Mouse (Mus musculus) cerebellum, adult 11-12 months (tissue): ENCODE measurements at regions not wholly inside any gene's neighbourhood (a gene's known extent, or its start where the extent isn't known, plus 50 kb on each side); places are given as distances from the start of the nearest gene placed in this dataset.

Experiments used
- DNase-seq: peaks from one replicate; pipeline ENCODE4 v3.0.0; 2022

GRCm38 (mm10) chr3:135971611-135972010, 146.5 kb downstream of the Slc39a8 start:
- DNase-seq, result no peak

GRCm38 (mm10) chr3:135972413-135972812, 147.3 kb downstream of the Slc39a8 start:
- DNase-seq, result no peak

- no peak for DNase-seq
These were observed 148.2 kb downstream of the Slc39a8 start for GRCm38 (mm10) chr3:135973243-135973642.

GRCm38 (mm10) chr3:135973842-135974241, 148.8 kb downstream of the Slc39a8 start:
- DNase-seq, result no peak

GRCm38 (mm10) chr3:135974769-135975168, 149.7 kb downstream of the Slc39a8 start:
- DNase-seq, result no peak

- no peak for DNase-seq
These were observed 162.1 kb downstream of the Slc39a8 start for GRCm38 (mm10) chr3:135987171-135987570.

- no peak for DNase-seq
These were observed 164.2 kb downstream of the Slc39a8 start for GRCm38 (mm10) chr3:135989281-135989680.

GRCm38 (mm10) chr3:135990338-135990737, 165.3 kb downstream of the Slc39a8 start:
- no peak for DNase-seq

GRCm38 (mm10) chr3:135990814-135991454, 165.9 kb downstream of the Slc39a8 start:
- peak; percentile 5 for DNase-seq

- no peak for DNase-seq
These were observed 175.6 kb downstream of the Slc39a8 start for GRCm38 (mm10) chr3:136000592-136001160.
